Mouse (Mus musculus) heart, postnatal 4 days (tissue): ENCODE measurements around the gene Olfr53. TPM values are rescaled to one million over a fixed set of nuclear protein-coding genes. Genes with fewer than 3 reads are reported as not detected.
"Not testable (repeated sequence)": the region's sequence is repeated elsewhere in the genome, so short reads cannot be mapped to it uniquely, and the experiment has no call there.

Source experiments
- DNase-seq: peaks from one replicate; pipeline ENCODE4 v3.0.0; 2021
- total RNA-seq, 2 experiments: library from RNA; stranded (reverse); gene quantifications; 2 replicates each; pipeline ENCODE4 v1.2.3; 2021

Gene Olfr53
- not detected for total RNA-seq

DNA sequence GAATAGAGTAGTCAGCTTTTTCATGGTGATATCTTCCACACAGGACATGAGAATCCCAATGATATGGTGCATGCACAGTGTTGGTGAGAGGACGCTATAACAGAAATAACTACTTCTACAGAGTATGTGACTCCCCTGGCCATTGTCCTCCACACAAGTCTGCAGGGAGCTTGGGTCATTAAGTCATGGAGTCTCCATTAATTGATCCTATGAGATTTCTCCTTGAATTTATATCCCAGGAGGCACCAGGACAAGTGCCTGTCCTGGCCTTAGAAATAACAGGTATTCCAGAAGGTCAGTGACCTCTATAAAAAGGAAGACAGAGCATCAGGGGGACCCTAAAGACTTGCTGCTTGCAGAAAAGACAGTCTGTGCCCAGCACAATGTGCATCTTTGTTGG lies at the start of gene Olfr53:
Gene Olfr53 (plus strand): TSS at position 301 of the 400 bp plus-strand sequence.
- DNase-seq: no peak

DNA sequence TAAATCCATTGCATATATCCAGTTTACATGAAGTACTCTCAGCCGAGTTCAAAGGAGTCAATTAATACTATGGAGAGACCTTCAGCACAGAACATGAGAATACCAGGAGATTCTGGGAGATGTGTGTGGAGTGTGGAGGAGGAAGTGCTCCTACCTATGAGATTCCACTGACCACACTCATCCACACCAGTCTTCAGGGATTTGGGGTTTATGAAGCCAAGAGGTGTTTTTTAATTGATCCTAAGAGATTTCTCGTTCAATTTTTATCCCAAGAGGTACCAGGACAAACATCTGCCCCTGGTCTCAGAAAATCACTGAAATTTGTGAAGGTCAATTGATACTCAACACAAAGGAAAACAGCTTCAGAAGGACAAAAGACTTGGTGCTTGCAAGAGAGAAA lies 45.3 kb upstream of the Olfr53 start, which contains the start of gene Olfr46:
Gene Olfr46 (plus strand): TSS at position 301 of the 400 bp plus-strand sequence.
- DNase-seq: not testable (repeated sequence)

DNA sequence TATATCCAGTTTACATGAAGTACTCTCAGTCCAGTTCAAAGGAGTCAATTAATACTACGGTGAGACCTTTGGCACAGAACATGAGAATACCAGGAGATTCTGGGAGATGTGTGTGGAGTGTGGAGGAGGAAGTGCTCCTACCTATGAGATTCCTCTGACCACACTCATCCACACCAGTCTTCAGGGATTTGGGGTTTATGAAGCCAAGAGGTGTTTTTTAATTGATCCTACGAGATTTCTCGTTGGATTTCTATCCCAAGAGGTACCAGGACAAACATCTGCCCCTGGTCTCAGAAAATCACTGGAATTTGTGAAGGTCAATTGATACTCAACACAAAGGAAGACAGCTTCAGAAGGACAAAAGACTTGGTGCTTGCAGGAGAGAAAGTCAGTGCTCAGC lies 17.6 kb upstream of the Olfr53 start, which contains the start of gene Olfr61:
Gene Olfr61 (plus strand): TSS at position 301 of the 400 bp plus-strand sequence.
- DNase-seq: not testable (repeated sequence)

DNA sequence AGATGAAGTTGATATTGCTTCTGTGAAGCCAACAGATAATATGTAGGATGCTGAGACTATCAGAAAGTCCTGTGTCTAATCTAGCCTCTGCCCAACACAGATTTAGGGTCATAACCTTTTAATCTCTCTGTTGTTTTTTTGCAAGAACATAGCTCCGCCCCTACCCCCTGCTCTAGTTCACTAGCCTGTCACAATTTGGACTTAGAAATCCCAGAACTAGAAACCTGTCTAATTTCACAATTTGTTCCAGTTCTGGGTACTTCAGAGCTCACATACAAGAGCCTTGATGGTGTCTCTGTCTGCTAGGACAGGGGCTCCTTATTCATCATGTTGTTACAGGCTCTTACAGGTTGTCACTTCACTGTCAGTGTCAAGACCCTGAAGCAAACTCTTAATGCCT lies 15.7 kb upstream of the Olfr53 start:
- DNase-seq: no peak

DNA sequence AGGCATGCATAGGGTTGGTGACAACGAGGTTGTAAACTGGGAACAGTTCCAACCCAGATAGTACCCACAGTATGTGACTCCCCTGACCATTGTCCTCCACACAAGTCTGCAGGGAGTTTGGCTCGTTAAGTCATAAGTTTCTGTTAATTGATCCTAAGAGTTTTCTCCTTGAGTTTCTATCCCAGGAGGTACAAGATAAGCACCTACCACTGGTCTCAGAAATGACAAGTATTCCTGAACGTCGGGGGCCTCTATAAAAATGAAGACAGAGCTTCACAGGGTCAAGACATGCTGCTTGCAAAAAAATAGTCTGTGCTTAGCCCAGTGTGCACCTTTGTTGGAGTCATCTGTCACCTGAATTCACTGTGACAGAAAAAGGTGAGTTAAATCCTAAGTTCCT lies 13.4 kb downstream of the Olfr53 start, which contains the start of gene Olfr539:
Gene Olfr539 (plus strand): TSS at position 301 of the 400 bp plus-strand sequence.
- no peak for DNase-seq

DNA sequence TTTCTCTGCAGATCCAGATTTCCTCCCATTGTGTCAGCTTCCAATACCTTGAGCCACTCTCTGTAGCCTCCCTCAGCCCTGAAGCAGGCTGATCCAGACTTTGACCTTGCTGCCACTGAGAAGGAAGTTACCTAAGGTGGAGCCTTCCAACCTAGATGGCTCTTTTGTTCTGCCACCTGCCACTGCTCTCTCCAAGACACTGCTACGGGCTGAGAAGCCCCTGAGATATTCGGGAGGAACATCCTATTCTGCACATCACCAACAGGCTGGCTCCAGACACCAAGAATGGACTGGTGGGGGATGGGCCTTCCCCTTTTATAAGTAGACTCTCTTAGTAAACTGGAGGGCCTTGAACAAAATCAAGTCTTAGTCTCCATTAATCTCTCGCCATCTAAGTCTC lies 24.4 kb downstream of the Olfr53 start:
- not testable (repeated sequence) for DNase-seq

DNA sequence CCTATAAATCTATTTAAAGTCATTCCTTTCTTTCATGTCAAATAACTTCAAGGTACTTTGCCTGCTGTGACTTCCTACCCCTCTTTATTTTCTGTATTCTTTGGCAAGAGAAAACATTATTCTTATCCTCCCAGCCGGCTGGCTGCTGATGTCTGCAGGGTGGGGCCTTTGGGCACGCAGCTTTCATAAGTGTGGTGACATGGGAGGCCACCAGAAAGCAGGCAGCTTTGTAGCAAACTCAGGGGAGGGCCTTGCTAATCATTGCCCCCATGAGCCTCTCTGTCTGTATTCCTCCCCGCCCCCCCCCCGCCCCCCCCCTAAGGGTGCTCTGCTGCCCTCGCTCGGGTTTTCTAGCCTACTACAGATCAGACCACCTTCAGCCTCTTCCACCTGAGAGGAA lies 29.6 kb downstream of the Olfr53 start:
- no peak for DNase-seq

DNA sequence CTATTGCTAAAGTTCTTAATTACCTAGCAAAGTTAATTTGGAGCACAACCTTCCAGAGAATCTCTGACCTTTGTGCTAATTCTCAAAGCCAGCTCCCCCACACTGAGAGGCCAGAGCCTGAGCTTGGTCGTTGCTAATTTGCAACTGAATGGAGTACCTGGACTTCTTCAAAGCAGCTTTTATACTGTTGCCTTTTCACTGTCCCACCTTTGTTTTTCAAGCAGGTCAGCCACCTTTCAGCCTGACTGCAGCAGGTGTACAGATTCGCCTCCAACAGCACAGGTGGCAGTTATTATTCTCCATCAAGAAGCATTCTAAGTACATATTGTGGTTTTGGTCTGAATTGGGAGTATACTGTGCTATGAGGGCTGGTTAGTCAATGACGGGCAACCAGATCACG lies 33.3 kb downstream of the Olfr53 start:
- DNase-seq: not testable (repeated sequence)

DNA sequence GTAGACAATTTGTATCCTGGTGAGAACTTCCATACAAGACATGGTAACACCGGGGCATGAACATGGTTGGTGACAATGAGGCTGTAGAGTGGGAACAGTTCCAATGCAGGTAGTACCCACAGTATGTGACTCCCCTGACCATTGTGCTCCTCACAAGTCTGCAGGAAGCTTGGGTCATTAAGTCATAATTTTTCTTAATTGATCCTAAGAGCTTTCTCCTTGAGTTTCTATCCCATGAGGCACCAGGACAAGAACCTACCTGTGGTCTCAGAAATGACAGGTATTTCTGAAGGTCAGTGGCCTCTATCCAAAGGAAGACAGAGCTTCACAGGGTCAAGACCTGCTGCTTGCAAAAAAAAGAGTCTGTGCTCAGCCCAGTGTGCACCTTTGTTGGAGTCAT lies 35.4 kb downstream of the Olfr53 start, which contains the start of gene Olfr45:
Gene Olfr45 (plus strand): TSS at position 301 of the 400 bp plus-strand sequence.
- no peak for DNase-seq

DNA sequence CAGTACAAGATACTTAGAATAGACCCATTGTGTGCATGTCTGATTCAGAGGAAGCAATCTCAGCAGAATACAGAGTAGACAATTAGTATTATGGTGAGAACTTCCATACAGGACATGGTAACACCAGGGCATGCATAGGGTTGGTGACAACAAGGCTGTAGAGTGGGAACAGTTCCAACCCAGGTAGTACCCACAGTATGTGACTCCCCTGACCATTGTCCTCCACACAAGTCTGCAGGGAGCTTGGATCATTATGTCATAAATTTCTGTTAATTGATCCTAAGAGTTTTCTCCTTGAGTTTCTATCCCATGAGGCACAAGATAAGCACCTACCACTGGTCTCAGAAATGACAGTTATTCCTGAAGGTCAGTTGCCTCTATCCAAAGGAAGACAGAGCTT lies 50.7 kb downstream of the Olfr53 start, which contains the start of gene Olfr541:
Gene Olfr541 (plus strand): TSS at position 301 of the 400 bp plus-strand sequence.
- DNase-seq: no peak

Other genes starting within 250 kb of the Olfr53 start
- gene Olfr531, start 243.5 kb upstream of the Olfr53 start, total RNA-seq: not detected
- not detected for gene Olfr532, start 224.8 kb upstream of the Olfr53 start, total RNA-seq
- not detected for gene Olfr533, start 183.1 kb upstream of the Olfr53 start, total RNA-seq
- not detected for gene Olfr535, start 162.2 kb upstream of the Olfr53 start, total RNA-seq
- not detected for gene Olfr536, start 139.1 kb upstream of the Olfr53 start, total RNA-seq
- gene Olfr538, start 78.6 kb upstream of the Olfr53 start, total RNA-seq: not detected
- not detected for gene Olfr46, start 45.2 kb upstream of the Olfr53 start, total RNA-seq
- gene Olfr61, start 17.5 kb upstream of the Olfr53 start, total RNA-seq: not detected
- gene Olfr539, start 13.5 kb downstream of the Olfr53 start, total RNA-seq: not detected
- gene Olfr45, start 35.5 kb downstream of the Olfr53 start, total RNA-seq: not detected
- not detected for gene Olfr541, start 50.8 kb downstream of the Olfr53 start, total RNA-seq
- under 1 TPM in 1 of 2 experiments, not detected in 1; 0.24 TPM for gene Cyp2e1, start 117.3 kb downstream of the Olfr53 start, total RNA-seq
- under 1 TPM; 0.18 to 0.24 TPM for gene Syce1, start 141.4 kb downstream of the Olfr53 start, total RNA-seq
- gene Zfp941, start 175.7 kb downstream of the Olfr53 start, total RNA-seq: under 1 TPM; 0.76 to 0.97 TPM
- gene Urah, start 188.6 kb downstream of the Olfr53 start, total RNA-seq: not detected
- gene Scgb1c1, start 199.1 kb downstream of the Olfr53 start, total RNA-seq: 10 to 100 TPM in 1 of 2 experiments, 1 to 10 TPM in 1; 9.7 to 10.6 TPM
- not detected for gene Odf3, start 201.4 kb downstream of the Olfr53 start, total RNA-seq
- under 1 TPM in 1 of 2 experiments, not detected in 1; 0.29 TPM for gene Gm45785, start 209.9 kb downstream of the Olfr53 start, total RNA-seq
- 10 to 100 TPM; 25.2 to 32.3 TPM for gene Ric8a, start 210.5 kb downstream of the Olfr53 start, total RNA-seq
- 10 to 100 TPM; 13.5 to 15.9 TPM for gene Bet1l, start 211.1 kb downstream of the Olfr53 start, total RNA-seq
- gene Psmd13, start 235.5 kb downstream of the Olfr53 start, total RNA-seq: 100 to 1,000 TPM; 119 to 120 TPM
- 10 to 100 TPM; 45.1 to 49.1 TPM for gene Sirt3, start 235.9 kb downstream of the Olfr53 start, total RNA-seq